Mouse (Mus musculus): ENCODE data around the gene Pomt2.

The Pomt2 gene

GRCm38 (mm10) chr12:87130224-87130623 lies 17.5 kb downstream of the Pomt2 start:
- DNase-seq (ENCODE audit: low spot score): no peak

GRCm38 (mm10) chr12:87127256-87127655 lies 20.5 kb downstream of the Pomt2 start:
- DNase-seq (ENCODE audit: low spot score): no peak

- no peak for DNase-seq (ENCODE audit: low spot score)
These were observed 25.7 kb downstream of the Pomt2 start for GRCm38 (mm10) chr12:87121918-87122589.

- DNase-seq (ENCODE audit: low spot score): no peak
These were observed 40.3 kb downstream of the Pomt2 start for GRCm38 (mm10) chr12:87107357-87107977.

GRCm38 (mm10) chr12:87104796-87105195 lies 43.0 kb downstream of the Pomt2 start:
- DNase-seq (ENCODE audit: low spot score): no peak

- no peak for DNase-seq (ENCODE audit: low spot score)
These were observed 44.3 kb downstream of the Pomt2 start for GRCm38 (mm10) chr12:87103471-87103870.

GRCm38 (mm10) chr12:87102165-87102631 lies 45.6 kb downstream of the Pomt2 start, which contains the start of gene Ngb:
TSS of gene Ngb (minus strand) at chr12:87102539.
- no peak for DNase-seq (ENCODE audit: low spot score)

- DNase-seq (ENCODE audit: low spot score): no peak
These were observed 47.4 kb downstream of the Pomt2 start for GRCm38 (mm10) chr12:87100331-87100730.

GRCm38 (mm10) chr12:87093671-87094070 lies 54.1 kb downstream of the Pomt2 start:
- no peak for DNase-seq (ENCODE audit: low spot score)

- DNase-seq (ENCODE audit: low spot score): no peak
These were observed 54.5 kb downstream of the Pomt2 start for GRCm38 (mm10) chr12:87093249-87093648.

- DNase-seq (ENCODE audit: low spot score): no peak
These were observed 55.9 kb downstream of the Pomt2 start for GRCm38 (mm10) chr12:87091916-87092315.

- DNase-seq (ENCODE audit: low spot score): no peak
These were observed 58.1 kb downstream of the Pomt2 start for GRCm38 (mm10) chr12:87089701-87090100.

GRCm38 (mm10) chr12:87089255-87089654 lies 58.5 kb downstream of the Pomt2 start:
- DNase-seq (ENCODE audit: low spot score): no peak

- no peak for DNase-seq (ENCODE audit: low spot score)
These were observed 59.4 kb downstream of the Pomt2 start for GRCm38 (mm10) chr12:87088331-87088730.

- no peak for DNase-seq (ENCODE audit: low spot score)
These were observed 60.5 kb downstream of the Pomt2 start for GRCm38 (mm10) chr12:87087236-87087635.

GRCm38 (mm10) chr12:87082797-87083196 lies 65.0 kb downstream of the Pomt2 start:
- no peak for DNase-seq (ENCODE audit: low spot score)

- DNase-seq (ENCODE audit: low spot score): no peak
These were observed 71.2 kb downstream of the Pomt2 start for GRCm38 (mm10) chr12:87076610-87077009.

- no peak for DNase-seq (ENCODE audit: low spot score)
These were observed 77.2 kb downstream of the Pomt2 start for GRCm38 (mm10) chr12:87070520-87070919.

GRCm38 (mm10) chr12:87066429-87066828 lies 81.3 kb downstream of the Pomt2 start:
- no peak for DNase-seq (ENCODE audit: low spot score)

- DNase-seq (ENCODE audit: low spot score): no peak
These were observed 82.3 kb downstream of the Pomt2 start for GRCm38 (mm10) chr12:87065446-87065845.

GRCm38 (mm10) chr12:87057066-87057465 lies 90.7 kb downstream of the Pomt2 start:
- no peak for DNase-seq (ENCODE audit: low spot score)
